Mouse (Mus musculus) bone marrow macrophage, adult 2 months (primary cell): ENCODE data around the gene Ppp2ca. TPM values are rescaled to one million over a fixed set of nuclear protein-coding genes. Genes with fewer than 3 reads are reported as not detected.
"Not testable (repeated sequence)": the region's sequence is repeated elsewhere in the genome, so short reads cannot be mapped to it uniquely, and the experiment has no call there.

ENCODE experiments used
- H3K27ac ChIP-seq: 2 replicates; pipeline ENCODE4 v1.5.1; 2012; ENCODE audit warnings: low read depth, low read length; ENCODE audit not compliant: insufficient read depth
- H3K4me1 ChIP-seq: 2 replicates; pipeline ENCODE4 v1.6.1; 2012; ENCODE audit warnings: low read length; ENCODE audit not compliant: control insufficient read depth, insufficient read depth
- H3K4me3 ChIP-seq: 2 replicates; pipeline ENCODE4 v1.5.1; 2012; ENCODE audit warnings: mild to moderate bottlenecking, low read length, moderate library complexity; ENCODE audit not compliant: insufficient read depth
- CTCF ChIP-seq: IDR thresholded peaks from 2 replicates; pipeline ENCODE4 v1.5.1; 2012; ENCODE audit warnings: low read depth, mild to moderate bottlenecking, low read length, moderate library complexity
- POLR2A ChIP-seq: IDR thresholded peaks from 2 replicates; pipeline ENCODE4 v1.6.1; 2012; ENCODE audit warnings: mild to moderate bottlenecking, low read depth, low read length, borderline replicate concordance
- polyA plus RNA-seq: library from polyadenylated mRNA; stranded (reverse); fragments of >200 nt; gene quantifications from 2 replicates; pipeline ENCODE4 v1.2.4, GENCODE M21; 2012; ENCODE audit not compliant: missing spikeins, insufficient read depth, insufficient read length

Ppp2ca gene
- polyA plus RNA-seq, 1 experiment: 49.2 TPM

- no peak overlapping the region for H3K27ac ChIP-seq
- H3K4me1 ChIP-seq: no peaks in the 10 kb centered on the region
- H3K4me3 ChIP-seq: no peak overlapping the region
- no peak for TF ChIP-seq CTCF
Observed at GRCm38 (mm10) chr11:52163926-52164325, 65.4 kb downstream of the Ppp2ca start.

- no peaks in the 10 kb centered on the region for H3K4me1 ChIP-seq
- H3K27ac ChIP-seq: no peak overlapping the region
- H3K4me3 ChIP-seq: no peak overlapping the region
- TF ChIP-seq CTCF (no peak), POLR2A (no peak)
Observed at GRCm38 (mm10) chr11:52167126-52167525, 68.6 kb downstream of the Ppp2ca start.

DNA sequence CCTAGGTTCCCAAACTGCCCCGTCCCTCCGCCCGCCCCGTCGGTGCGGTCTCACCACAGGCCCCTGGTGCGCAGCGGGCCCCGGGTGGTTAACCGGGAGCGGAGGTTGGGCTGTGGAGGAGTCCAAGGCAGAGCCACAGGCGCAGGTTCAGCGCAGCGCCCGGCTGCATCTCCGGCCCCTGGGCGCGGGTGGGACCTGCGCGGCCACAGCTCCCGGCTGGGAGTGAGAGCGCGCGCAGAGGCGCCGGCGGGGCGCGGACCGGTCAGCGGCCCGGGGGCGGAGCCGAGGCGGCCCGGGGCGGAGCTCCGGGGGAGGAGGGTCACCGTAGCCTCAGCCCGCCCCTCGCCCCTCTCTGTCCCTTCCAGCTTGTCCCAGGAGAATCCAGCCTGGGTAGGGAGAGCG lies 69.4 kb downstream of the Ppp2ca start:
- H3K4me3 ChIP-seq: peak overlapping the region; percentile 60
- H3K4me1 ChIP-seq, H3K27ac ChIP-seq: not testable (repeated sequence)

- no peak overlapping the region for H3K27ac ChIP-seq
- peak overlapping the region; percentile 60 for H3K4me3 ChIP-seq
- no peaks in the 10 kb centered on the region for H3K4me1 ChIP-seq
- TF ChIP-seq CTCF (no peak), POLR2A (no peak)
Observed at GRCm38 (mm10) chr11:52168461-52168860, 70.0 kb downstream of the Ppp2ca start.

Other genes starting within 250 kb of the Ppp2ca start
- 13.4 and 14.6 TPM in 2 replicates for gene Jade2, start 241.0 kb upstream of the Ppp2ca start, polyA plus RNA-seq
- gene Cdkn2aipnl, start 131.0 kb upstream of the Ppp2ca start, polyA plus RNA-seq: 31.9 and 32.1 TPM in 2 replicates
- 150 and 184 TPM in 2 replicates for gene Ube2b, start 97.9 kb upstream of the Ppp2ca start, polyA plus RNA-seq
- 0.86 and 1.7 TPM in 2 replicates for gene Cdkl3, start 94.5 kb upstream of the Ppp2ca start, polyA plus RNA-seq
- gene Olfr1373, start 46.8 kb downstream of the Ppp2ca start, polyA plus RNA-seq: not detected in 2 replicates
- gene Olfr1371, start 115.3 kb downstream of the Ppp2ca start, polyA plus RNA-seq: not detected in 2 replicates
- gene Skp1a, start 133.3 kb downstream of the Ppp2ca start, polyA plus RNA-seq: 155 and 164 TPM in 2 replicates
- 0.53 TPM in 1 of 2 replicates, not detected in the other for gene Tcf7, start 184.3 kb downstream of the Ppp2ca start, polyA plus RNA-seq